Mouse (Mus musculus): ENCODE measurements at regions not wholly inside any gene's neighbourhood (a gene's known extent, or its start where the extent isn't known, plus 50 kb on each side); places are given as distances from the start of the nearest gene placed in this dataset.
A peak's percentile ranks its signal among the peaks of the same experiment; 100 is the strongest.

DNA sequence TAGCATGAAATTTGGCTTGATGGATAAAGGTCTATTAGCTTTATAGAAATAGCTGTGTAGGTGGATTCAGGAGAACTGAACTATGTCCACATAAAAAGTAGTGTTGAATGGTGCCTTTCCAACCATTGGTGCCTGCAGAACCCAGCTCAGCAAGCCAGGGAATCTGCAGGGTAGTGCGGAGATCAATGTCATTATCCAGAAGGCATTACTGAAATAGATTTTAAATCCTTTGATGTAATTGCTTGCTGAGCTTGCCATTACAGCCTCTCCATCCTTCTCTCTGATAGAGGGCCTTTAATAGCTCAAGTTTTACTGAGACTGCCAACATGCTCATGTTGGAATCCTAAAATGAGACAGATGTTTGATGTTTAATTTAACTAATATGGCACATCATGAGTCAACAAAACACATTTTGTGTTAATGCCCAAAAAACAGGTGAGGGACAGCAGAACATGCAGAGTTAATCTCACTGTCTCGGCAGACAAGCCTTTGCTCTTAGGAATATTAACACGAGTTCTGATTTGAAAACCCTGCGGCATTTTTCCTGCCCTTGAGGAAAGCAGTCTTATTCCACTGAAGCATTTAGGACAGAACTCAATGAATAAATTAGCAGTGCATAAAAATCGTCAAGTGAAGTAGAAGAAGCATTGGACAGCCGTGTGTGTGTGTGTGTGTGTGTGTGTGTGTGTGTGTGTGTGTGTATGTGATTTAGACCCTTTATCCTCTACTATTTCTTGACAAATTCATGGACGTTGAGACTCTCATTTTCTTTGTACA lies 974.5 kb downstream of the Rapgef2 start:
- H3K4me2 ChIP-seq (ENCODE audit: low read length): no peak overlapping the region
- H3K36me3 ChIP-seq (ENCODE audit: insufficient read depth, low read length): no peaks in the 10 kb centered on the region
- no peaks in the 10 kb centered on the region for H3K27me3 ChIP-seq (ENCODE audit: insufficient read depth, low read length)
- WGBS: 73% methylated on average over 7 of the region's 7 CpGs
- H3K4me3 ChIP-seq (replicated peaks; ENCODE audit: low read depth, low read length): no peak overlapping the region
- no peaks in the 10 kb centered on the region for H3K4me1 ChIP-seq (replicated peaks; ENCODE audit: insufficient read depth, low read length)
- H3K9me3 ChIP-seq (replicated peaks; ENCODE audit: low read length): no peaks in the 10 kb centered on the region
- no peak for TF ChIP-seq CTCF (IDR thresholded peaks at IDR 0.05; ENCODE audit: low read depth)
- H3K27ac ChIP-seq: no peak overlapping the region
- H3K9ac ChIP-seq (ENCODE audit: low read depth, low read length): no peak overlapping the region
- DNase-seq (ENCODE audit: low spot score): no peak
- ATAC-seq (replicated peaks; ENCODE audit: low FRiP score, low read depth): no peak

DNA sequence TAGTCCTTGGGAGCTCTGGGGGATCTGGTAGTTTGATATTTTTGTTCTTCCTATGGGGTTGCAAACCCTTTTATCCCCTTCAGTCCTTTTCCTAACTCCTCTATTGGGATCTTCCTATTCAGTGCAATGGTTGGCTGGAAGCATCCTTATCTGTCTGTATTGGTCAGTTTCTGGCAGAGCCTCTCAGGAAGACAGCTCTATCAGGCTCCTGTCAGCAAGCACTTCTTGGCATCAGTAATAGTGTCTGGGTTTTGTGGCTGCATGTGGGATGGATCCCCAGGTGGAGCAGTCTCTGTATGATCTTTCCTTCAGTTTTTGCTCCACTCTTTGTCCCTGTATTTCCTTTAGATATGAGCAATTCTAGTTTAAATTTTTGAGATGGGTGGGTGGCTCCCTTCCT lies 985.8 kb downstream of the Rapgef2 start:
- H3K27ac ChIP-seq: no peak overlapping the region
- H3K9me3 ChIP-seq (replicated peaks; ENCODE audit: low read length): no peaks in the 10 kb centered on the region
- TF ChIP-seq CTCF (IDR thresholded peaks at IDR 0.05; ENCODE audit: low read depth): no peak
- no peak overlapping the region for H3K4me3 ChIP-seq (replicated peaks; ENCODE audit: low read depth, low read length)
- no peaks in the 10 kb centered on the region for H3K36me3 ChIP-seq (ENCODE audit: insufficient read depth, low read length)
- ATAC-seq (replicated peaks; ENCODE audit: low FRiP score, low read depth) (no peak), DNase-seq (ENCODE audit: low spot score) (no peak)
- H3K9ac ChIP-seq (ENCODE audit: low read depth, low read length): no peak overlapping the region
- H3K4me1 ChIP-seq (replicated peaks; ENCODE audit: insufficient read depth, low read length): no peaks in the 10 kb centered on the region
- H3K27me3 ChIP-seq (ENCODE audit: insufficient read depth, low read length): no peaks in the 10 kb centered on the region
- no peak overlapping the region for H3K4me2 ChIP-seq (ENCODE audit: low read length)

DNA sequence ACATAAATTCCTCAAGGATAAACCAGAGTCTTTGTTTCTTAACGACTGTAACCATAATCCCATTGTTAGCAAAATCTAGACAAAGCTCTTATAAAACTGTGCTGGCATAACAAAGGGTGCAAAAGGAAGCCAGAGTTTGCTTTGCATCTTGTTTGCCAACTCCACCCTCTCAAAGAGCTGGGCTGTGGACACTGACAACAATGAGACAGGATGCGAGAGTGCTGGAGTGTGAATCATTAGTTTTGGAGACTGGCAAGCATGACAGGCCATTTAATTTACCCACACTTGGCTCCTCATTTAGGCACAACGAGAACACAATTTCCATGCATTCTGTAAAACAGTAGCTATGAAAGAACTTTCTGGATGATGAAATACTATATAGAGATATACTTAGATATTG lies 994.4 kb downstream of the Rapgef2 start:
- TF ChIP-seq CTCF (IDR thresholded peaks at IDR 0.05; ENCODE audit: low read depth): no peak
- no peak for ATAC-seq (replicated peaks; ENCODE audit: low FRiP score, low read depth)
- Histone ChIP-seq H3K4me2 (ENCODE audit: low read length) (no peak overlapping the region), H3K9me3 (replicated peaks; ENCODE audit: low read length) (no peaks in the 10 kb centered on the region), H3K4me1 (replicated peaks; ENCODE audit: insufficient read depth, low read length) (no peaks in the 10 kb centered on the region), H3K27me3 (ENCODE audit: insufficient read depth, low read length) (no peaks in the 10 kb centered on the region), H3K4me3 (replicated peaks; ENCODE audit: low read depth, low read length) (no peak overlapping the region), H3K36me3 (ENCODE audit: insufficient read depth, low read length) (no peaks in the 10 kb centered on the region), H3K27ac (no peak overlapping the region), H3K9ac (ENCODE audit: low read depth, low read length) (no peak overlapping the region)
- 55% methylated on average over 3 of the region's 3 CpGs for WGBS
- DNase-seq (ENCODE audit: low spot score): peak; percentile 12

DNA sequence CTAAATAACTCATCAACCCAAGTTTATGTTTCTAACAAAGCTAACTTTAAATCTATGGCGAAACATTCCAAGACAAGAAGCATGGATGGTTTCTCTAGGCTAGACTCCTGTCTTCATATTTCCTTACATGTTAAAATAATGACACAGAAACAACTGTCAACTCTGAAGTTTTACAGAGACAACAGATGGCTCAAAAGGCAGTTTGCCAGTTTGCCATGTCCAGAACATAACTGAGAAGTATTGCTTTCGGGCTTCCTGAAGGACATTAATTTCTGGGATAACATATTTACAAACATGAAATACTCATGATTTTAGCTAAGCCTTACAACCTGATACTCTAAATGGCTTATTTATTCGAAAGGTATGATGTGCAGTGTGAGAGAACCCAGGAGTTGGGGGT lies 1002.2 kb downstream of the Rapgef2 start:
- no peak overlapping the region for H3K4me3 ChIP-seq (replicated peaks; ENCODE audit: low read depth, low read length)
- H3K27me3 ChIP-seq (ENCODE audit: insufficient read depth, low read length): no peaks in the 10 kb centered on the region
- no peaks in the 10 kb centered on the region for H3K36me3 ChIP-seq (ENCODE audit: insufficient read depth, low read length)
- no peak for ATAC-seq (replicated peaks; ENCODE audit: low FRiP score, low read depth)
- H3K4me1 ChIP-seq (replicated peaks; ENCODE audit: insufficient read depth, low read length): no peaks in the 10 kb centered on the region
- no peaks in the 10 kb centered on the region for H3K9me3 ChIP-seq (replicated peaks; ENCODE audit: low read length)
- no peak overlapping the region for H3K27ac ChIP-seq
- no peak overlapping the region for H3K9ac ChIP-seq (ENCODE audit: low read depth, low read length)
- no peak for TF ChIP-seq CTCF (IDR thresholded peaks at IDR 0.05; ENCODE audit: low read depth)
- no peak for DNase-seq (ENCODE audit: low spot score)
- 90% methylated on average over 3 of the region's 3 CpGs for WGBS
- no peak overlapping the region for H3K4me2 ChIP-seq (ENCODE audit: low read length)

DNA sequence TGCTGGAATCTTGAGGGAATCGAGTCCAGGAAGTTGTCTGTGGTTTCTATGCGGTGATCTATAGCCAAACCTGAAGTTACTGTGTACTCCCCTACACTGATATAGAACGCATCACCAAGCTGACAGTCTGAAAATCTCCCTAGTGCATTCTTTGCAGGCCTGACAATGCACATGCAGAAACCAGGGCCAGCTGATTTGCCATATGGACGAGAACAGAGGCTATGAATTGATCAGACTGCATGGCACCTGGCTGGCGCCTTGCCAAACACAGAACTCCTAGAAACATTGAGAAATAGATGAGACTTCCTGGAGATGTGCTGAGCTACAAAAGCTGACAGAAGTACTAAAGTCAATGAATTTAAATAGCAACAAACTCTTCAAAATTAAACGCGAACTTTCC lies 1049.4 kb downstream of the Rapgef2 start:
- DNase-seq (ENCODE audit: low spot score) (no peak), ATAC-seq (replicated peaks; ENCODE audit: low FRiP score, low read depth) (no peak)
- Histone ChIP-seq H3K36me3 (ENCODE audit: insufficient read depth, low read length) (no peaks in the 10 kb centered on the region), H3K27me3 (ENCODE audit: insufficient read depth, low read length) (no peaks in the 10 kb centered on the region), H3K4me3 (replicated peaks; ENCODE audit: low read depth, low read length) (no peak overlapping the region), H3K27ac (no peak overlapping the region), H3K9me3 (replicated peaks; ENCODE audit: low read length) (no peaks in the 10 kb centered on the region), H3K9ac (ENCODE audit: low read depth, low read length) (no peak overlapping the region), H3K4me2 (ENCODE audit: low read length) (no peak overlapping the region), H3K4me1 (replicated peaks; ENCODE audit: insufficient read depth, low read length) (no peaks in the 10 kb centered on the region)
- no peak for TF ChIP-seq CTCF (IDR thresholded peaks at IDR 0.05; ENCODE audit: low read depth)
- WGBS: 71% methylated on average over 7 of the region's 7 CpGs

DNA sequence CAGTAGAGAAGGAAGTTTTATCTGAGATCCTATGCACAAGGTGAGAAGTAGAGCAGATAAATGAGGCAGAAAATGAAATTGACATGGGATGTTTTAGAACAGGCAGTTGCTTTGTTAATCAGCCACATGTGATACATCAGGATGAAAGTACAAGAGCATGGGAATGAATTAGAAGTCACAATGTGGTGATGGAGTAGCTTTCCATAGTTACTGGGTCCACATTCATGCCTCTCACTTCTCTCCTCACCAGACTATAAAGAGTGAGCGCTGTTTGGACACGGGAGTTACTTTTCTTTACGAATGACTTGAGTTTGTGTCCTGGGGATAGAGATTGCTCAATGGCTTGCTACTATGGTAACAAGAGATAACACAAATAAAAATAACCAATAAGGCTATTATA lies 1076.6 kb downstream of the Rapgef2 start:
- no peak overlapping the region for H3K27ac ChIP-seq
- no peak for TF ChIP-seq CTCF (IDR thresholded peaks at IDR 0.05; ENCODE audit: low read depth)
- H3K4me1 ChIP-seq (replicated peaks; ENCODE audit: insufficient read depth, low read length): no peaks in the 10 kb centered on the region
- H3K36me3 ChIP-seq (ENCODE audit: insufficient read depth, low read length): no peaks in the 10 kb centered on the region
- H3K4me2 ChIP-seq (ENCODE audit: low read length): no peak overlapping the region
- H3K9me3 ChIP-seq (replicated peaks; ENCODE audit: low read length): no peaks in the 10 kb centered on the region
- ATAC-seq (replicated peaks; ENCODE audit: low FRiP score, low read depth): no peak
- DNase-seq (ENCODE audit: low spot score): no peak
- no peaks in the 10 kb centered on the region for H3K27me3 ChIP-seq (ENCODE audit: insufficient read depth, low read length)
- WGBS: 70% methylated on average over 3 of the region's 3 CpGs
- H3K9ac ChIP-seq (ENCODE audit: low read depth, low read length): no peak overlapping the region
- no peak overlapping the region for H3K4me3 ChIP-seq (replicated peaks; ENCODE audit: low read depth, low read length)

DNA sequence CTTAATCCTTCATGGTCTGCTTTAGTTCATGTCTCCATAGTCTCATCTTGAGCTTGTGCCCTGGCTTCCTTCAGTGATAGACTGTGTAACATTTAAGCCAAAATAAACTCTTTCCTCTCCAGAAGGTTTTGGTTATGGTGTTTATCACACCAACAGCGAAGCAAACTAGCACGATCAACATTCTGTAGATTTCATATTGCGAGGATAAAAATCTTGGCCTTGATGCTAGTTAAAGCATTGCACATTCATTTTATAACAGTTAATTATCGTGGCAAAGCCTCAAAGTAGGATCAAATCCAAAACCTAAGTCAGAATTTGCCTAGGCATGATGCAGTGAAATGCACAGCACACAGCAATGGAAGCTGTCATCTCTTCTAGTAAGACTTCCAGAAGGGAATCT lies 1123.7 kb downstream of the Rapgef2 start:
- 89% methylated on average over 4 of the region's 4 CpGs for WGBS
- Histone ChIP-seq H3K9ac (ENCODE audit: low read depth, low read length) (no peak overlapping the region), H3K4me1 (replicated peaks; ENCODE audit: insufficient read depth, low read length) (no peaks in the 10 kb centered on the region), H3K9me3 (replicated peaks; ENCODE audit: low read length) (no peaks in the 10 kb centered on the region), H3K36me3 (ENCODE audit: insufficient read depth, low read length) (no peaks in the 10 kb centered on the region), H3K4me3 (replicated peaks; ENCODE audit: low read depth, low read length) (no peak overlapping the region), H3K27ac (no peak overlapping the region), H3K27me3 (ENCODE audit: insufficient read depth, low read length) (no peaks in the 10 kb centered on the region), H3K4me2 (ENCODE audit: low read length) (no peak overlapping the region)
- ATAC-seq (replicated peaks; ENCODE audit: low FRiP score, low read depth) (no peak), DNase-seq (ENCODE audit: low spot score) (no peak)
- TF ChIP-seq CTCF (IDR thresholded peaks at IDR 0.05; ENCODE audit: low read depth): no peak
